Mouse (Mus musculus): ENCODE results near the gene Lurap1l. TPM values are rescaled to one million over a fixed set of nuclear protein-coding genes. Genes with fewer than 3 reads are reported as not detected.

Lurap1l gene
- polyA plus RNA-seq, 1 experiment from 2014 or later = 2.4 TPM

- 0 out of 2 replicates have a peak, but pooled peaks cover 4% of the 10 kb centered on the region for H3K4me1 ChIP-seq
- ATAC-seq (ENCODE audit: extremely low read depth, insufficient number of reproducible peaks, low FRiP score, low TSS enrichment) = no peak
- H3K9me3 ChIP-seq = no peaks in the 10 kb centered on the region
- H3K27ac ChIP-seq (replicated peaks) = no peak overlapping the region
- H3K4me2 ChIP-seq = no peak overlapping the region
- no peak overlapping the region for H3K4me3 ChIP-seq
- H3K27me3 ChIP-seq (replicated peaks) = no peaks in the 10 kb centered on the region
- H3K9ac ChIP-seq = no peak overlapping the region
- H3K36me3 ChIP-seq = no peaks in the 10 kb centered on the region
- WGBS = 65% methylated on average over 3 of the region's 3 CpGs
These were observed 8.2 kb downstream of the Lurap1l start for GRCm38 (mm10) chr4:80918526-80919129.

GRCm38 (mm10) chr4:80919217-80919867 lies 8.9 kb downstream of the Lurap1l start:
- Histone ChIP-seq H3K4me1 (0 out of 2 replicates have a peak, but pooled peaks cover 4% of the 10 kb centered on the region), H3K36me3 (no peaks in the 10 kb centered on the region), H3K27me3 (replicated peaks) (no peaks in the 10 kb centered on the region), H3K4me2 (no peak overlapping the region), H3K9ac (no peak overlapping the region), H3K4me3 (no peak overlapping the region), H3K9me3 (no peaks in the 10 kb centered on the region), H3K27ac (replicated peaks) (no peak overlapping the region)
- no peak for ATAC-seq (ENCODE audit: extremely low read depth, insufficient number of reproducible peaks, low FRiP score, low TSS enrichment)
- whole genome bisulfite sequencing = 73% methylated on average over 1 of the region's 1 CpGs

- no peaks in the 10 kb centered on the region for H3K27me3 ChIP-seq (replicated peaks)
- no peak overlapping the region for H3K9ac ChIP-seq
- H3K4me1 ChIP-seq = 0 out of 2 replicates have a peak, but pooled peaks cover 4% of the 10 kb centered on the region
- H3K4me3 ChIP-seq = no peak overlapping the region
- no peak for ATAC-seq (ENCODE audit: extremely low read depth, insufficient number of reproducible peaks, low FRiP score, low TSS enrichment)
- no peaks in the 10 kb centered on the region for H3K9me3 ChIP-seq
- H3K4me2 ChIP-seq = no peak overlapping the region
- WGBS = 56% methylated on average over 4 of the region's 4 CpGs
- no peak overlapping the region for H3K27ac ChIP-seq (replicated peaks)
- H3K36me3 ChIP-seq = no peaks in the 10 kb centered on the region
These were observed 11.4 kb downstream of the Lurap1l start for GRCm38 (mm10) chr4:80921646-80922489.

GRCm38 (mm10) chr4:80922654-80923053 lies 12.2 kb downstream of the Lurap1l start:
- no peak for ATAC-seq (ENCODE audit: extremely low read depth, insufficient number of reproducible peaks, low FRiP score, low TSS enrichment)

GRCm38 (mm10) chr4:80924815-80925214 lies 14.4 kb downstream of the Lurap1l start:
- no peaks in the 10 kb centered on the region for H3K36me3 ChIP-seq
- H3K4me1 ChIP-seq = 0 out of 2 replicates have a peak, but pooled peaks cover 4% of the 10 kb centered on the region
- H3K4me2 ChIP-seq = no peak overlapping the region
- H3K4me3 ChIP-seq = no peak overlapping the region
- H3K27ac ChIP-seq (replicated peaks) = no peak overlapping the region
- WGBS = 65% methylated on average over 4 of the region's 4 CpGs
- no peak overlapping the region for H3K9ac ChIP-seq
- ATAC-seq (ENCODE audit: extremely low read depth, insufficient number of reproducible peaks, low FRiP score, low TSS enrichment) = no peak
- H3K27me3 ChIP-seq (replicated peaks) = no peaks in the 10 kb centered on the region
- H3K9me3 ChIP-seq = no peaks in the 10 kb centered on the region

More at GRCm38 (mm10) chr4:80922654-80923053, 12.2 kb downstream of the Lurap1l start:
- H3K4me1 ChIP-seq = 0 out of 2 replicates have a peak, but pooled peaks cover 4% of the 10 kb centered on the region
- WGBS = 71% methylated on average over 2 of the region's 2 CpGs
- no peak overlapping the region for H3K4me3 ChIP-seq
- no peak overlapping the region for H3K27ac ChIP-seq (replicated peaks)
- H3K27me3 ChIP-seq (replicated peaks) = no peaks in the 10 kb centered on the region
- H3K4me2 ChIP-seq = no peak overlapping the region
- H3K36me3 ChIP-seq = no peaks in the 10 kb centered on the region
- no peak overlapping the region for H3K9ac ChIP-seq
- H3K9me3 ChIP-seq = no peaks in the 10 kb centered on the region

DNA sequence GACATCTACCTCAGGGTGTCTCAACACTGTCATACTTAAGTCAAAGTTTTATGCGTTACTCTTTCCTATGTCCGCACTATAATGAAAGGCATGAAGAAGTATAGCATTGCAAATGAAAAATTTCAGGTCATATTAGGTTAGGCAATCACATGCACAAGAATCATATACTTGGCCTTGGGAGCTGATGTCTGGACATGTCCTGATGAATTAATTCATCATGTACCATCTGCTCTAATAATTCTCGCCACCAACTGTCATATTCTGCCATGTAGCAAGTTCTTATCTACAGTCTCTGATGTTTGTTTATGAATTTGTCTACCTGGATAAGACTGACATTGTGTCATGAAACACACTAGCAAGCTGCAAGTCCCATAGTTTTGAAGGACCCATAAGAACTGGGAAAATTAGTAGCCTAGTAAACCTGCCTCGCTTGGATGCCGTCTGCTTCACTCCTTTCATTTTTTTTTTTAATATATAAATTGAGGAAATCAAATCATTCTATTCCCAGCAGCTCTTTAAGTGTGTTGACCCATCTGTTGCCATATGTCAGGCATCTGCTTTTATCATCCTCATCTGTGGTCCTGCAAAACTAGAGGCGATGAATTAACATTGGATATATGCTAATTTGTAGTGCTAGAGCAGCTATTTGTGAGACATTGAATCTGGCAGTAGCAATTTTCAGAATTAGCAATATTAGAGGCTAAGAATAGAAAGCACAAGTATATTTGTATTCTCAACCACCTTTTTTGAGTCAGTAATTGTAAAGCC lies 15.5 kb downstream of the Lurap1l start:
- ATAC-seq (ENCODE audit: extremely low read depth, insufficient number of reproducible peaks, low FRiP score, low TSS enrichment) = no peak
- Histone ChIP-seq H3K4me2 (no peak overlapping the region), H3K4me1 (0 out of 2 replicates have a peak, but pooled peaks cover 4% of the 10 kb centered on the region), H3K9me3 (no peaks in the 10 kb centered on the region), H3K4me3 (no peak overlapping the region), H3K9ac (no peak overlapping the region), H3K27ac (replicated peaks) (no peak overlapping the region), H3K27me3 (replicated peaks) (no peaks in the 10 kb centered on the region), H3K36me3 (no peaks in the 10 kb centered on the region)
- WGBS = 83% methylated on average over 6 of the region's 6 CpGs

DNA sequence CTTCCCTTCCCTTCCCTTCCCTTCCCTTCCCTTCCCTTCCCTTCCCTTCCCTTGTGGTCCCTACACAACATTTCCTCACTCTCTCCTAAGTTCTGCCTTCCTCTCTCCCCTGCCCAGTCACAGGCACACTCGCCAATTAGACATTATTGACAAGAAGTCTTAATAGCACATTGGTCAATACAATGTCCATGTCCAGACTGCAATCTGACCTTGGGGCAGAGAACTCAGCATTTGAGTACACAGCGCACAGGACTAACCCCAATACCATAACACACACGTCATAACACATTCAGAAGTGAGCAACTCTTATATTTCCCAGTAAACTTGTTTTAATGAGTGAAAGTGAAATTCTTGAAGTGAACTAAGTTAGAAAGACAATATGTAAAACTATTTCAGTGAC lies 24.3 kb downstream of the Lurap1l start:
- Histone ChIP-seq H3K4me3 (no peak overlapping the region), H3K27ac (replicated peaks) (no peak overlapping the region), H3K9ac (no peak overlapping the region), H3K4me1 (no peaks in the 10 kb centered on the region), H3K4me2 (no peak overlapping the region), H3K27me3 (replicated peaks) (no peaks in the 10 kb centered on the region), H3K9me3 (no peaks in the 10 kb centered on the region), H3K36me3 (no peaks in the 10 kb centered on the region)
- no peak for ATAC-seq (ENCODE audit: extremely low read depth, insufficient number of reproducible peaks, low FRiP score, low TSS enrichment)
- 77% methylated on average over 3 of the region's 3 CpGs for WGBS

DNA sequence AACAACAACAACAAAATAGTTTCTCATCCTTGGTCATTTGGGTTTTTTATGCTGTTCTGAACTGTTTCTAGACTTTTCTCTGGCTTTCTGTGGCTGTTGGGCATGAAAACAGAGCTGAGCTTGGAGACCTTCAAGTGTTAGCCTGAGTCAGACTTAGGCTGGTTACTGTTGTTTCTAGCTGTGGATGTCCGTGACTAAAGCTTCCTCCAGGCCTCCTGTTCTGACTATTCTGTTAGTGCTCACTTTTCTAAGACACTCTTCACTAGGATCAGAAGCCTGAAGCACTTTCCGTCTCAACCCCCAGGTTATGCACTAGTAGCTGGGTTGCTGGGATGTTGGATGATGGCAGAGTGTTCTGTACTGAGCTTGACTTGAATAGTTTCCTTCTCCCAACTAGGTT lies 28.7 kb downstream of the Lurap1l start:
- Histone ChIP-seq H3K9me3 (no peaks in the 10 kb centered on the region), H3K4me1 (no peaks in the 10 kb centered on the region), H3K4me3 (no peak overlapping the region), H3K27me3 (replicated peaks) (no peaks in the 10 kb centered on the region), H3K9ac (no peak overlapping the region), H3K4me2 (no peak overlapping the region), H3K27ac (replicated peaks) (no peak overlapping the region), H3K36me3 (no peaks in the 10 kb centered on the region)
- WGBS = 69% methylated on average over 2 of the region's 2 CpGs
- no peak for ATAC-seq (ENCODE audit: extremely low read depth, insufficient number of reproducible peaks, low FRiP score, low TSS enrichment)

DNA sequence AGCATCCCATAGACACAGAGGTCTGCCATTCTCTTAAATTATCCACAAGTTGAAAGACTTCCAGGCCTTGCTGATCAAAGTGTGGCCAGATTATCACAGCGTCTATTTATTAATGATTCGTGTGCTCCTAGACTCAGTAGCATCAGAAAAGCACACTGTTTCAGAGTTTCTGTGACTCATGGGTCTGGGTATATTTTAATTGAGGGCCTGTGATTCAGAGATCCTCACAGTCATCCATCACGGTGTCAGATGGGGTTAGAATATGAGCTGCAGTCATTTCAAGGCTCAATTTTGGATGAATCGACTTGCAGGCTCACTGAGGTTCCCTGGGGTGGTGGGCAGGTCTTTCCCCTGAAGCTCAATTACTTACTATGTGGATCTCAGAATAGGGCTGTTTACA lies 30.5 kb downstream of the Lurap1l start:
- no peak for ATAC-seq (ENCODE audit: extremely low read depth, insufficient number of reproducible peaks, low FRiP score, low TSS enrichment)
- no peaks in the 10 kb centered on the region for H3K27me3 ChIP-seq (replicated peaks)
- no peak overlapping the region for H3K9ac ChIP-seq
- no peak overlapping the region for H3K4me2 ChIP-seq
- 74% methylated on average over 4 of the region's 4 CpGs for WGBS
- no peaks in the 10 kb centered on the region for H3K9me3 ChIP-seq
- H3K4me3 ChIP-seq = no peak overlapping the region
- H3K4me1 ChIP-seq = no peaks in the 10 kb centered on the region
- no peaks in the 10 kb centered on the region for H3K36me3 ChIP-seq
- no peak overlapping the region for H3K27ac ChIP-seq (replicated peaks)

GRCm38 (mm10) chr4:80941978-80942377 lies 31.5 kb downstream of the Lurap1l start:
- no peaks in the 10 kb centered on the region for H3K27me3 ChIP-seq (replicated peaks)
- H3K36me3 ChIP-seq = no peaks in the 10 kb centered on the region
- H3K4me3 ChIP-seq = no peak overlapping the region
- H3K9ac ChIP-seq = no peak overlapping the region
- no peak overlapping the region for H3K27ac ChIP-seq (replicated peaks)
- H3K9me3 ChIP-seq = no peaks in the 10 kb centered on the region
- no peak for ATAC-seq (ENCODE audit: extremely low read depth, insufficient number of reproducible peaks, low FRiP score, low TSS enrichment)
- H3K4me2 ChIP-seq = no peak overlapping the region
- no peaks in the 10 kb centered on the region for H3K4me1 ChIP-seq
- 74% methylated on average over 3 of the region's 3 CpGs for WGBS

DNA sequence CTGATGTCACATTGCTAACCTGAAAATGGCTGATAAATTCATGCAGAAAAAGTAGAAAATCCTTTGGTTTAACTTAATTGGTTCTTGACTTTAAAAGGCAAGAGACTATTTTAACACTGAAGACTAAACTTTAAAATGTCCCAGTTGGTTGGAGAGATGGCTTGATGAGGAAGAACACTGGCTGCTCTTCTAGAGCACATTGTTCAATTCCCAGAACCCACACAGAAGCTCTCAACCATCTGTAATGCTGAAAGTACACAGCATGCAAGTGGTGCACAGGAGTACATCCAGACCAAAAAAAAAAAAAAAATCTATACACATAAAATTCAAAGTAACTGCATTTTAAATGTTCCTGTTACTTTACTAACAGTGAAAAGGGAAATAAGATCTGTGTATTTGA lies 34.2 kb downstream of the Lurap1l start:
- ATAC-seq (ENCODE audit: extremely low read depth, insufficient number of reproducible peaks, low FRiP score, low TSS enrichment) = no peak
- no peak overlapping the region for H3K4me3 ChIP-seq
- H3K36me3 ChIP-seq = no peaks in the 10 kb centered on the region

More for the DNA sequence above, 34.2 kb downstream of the Lurap1l start:
- Histone ChIP-seq H3K9ac (no peak overlapping the region), H3K9me3 (no peaks in the 10 kb centered on the region), H3K4me1 (no peaks in the 10 kb centered on the region), H3K27me3 (replicated peaks) (no peaks in the 10 kb centered on the region), H3K27ac (replicated peaks) (no peak overlapping the region), H3K4me2 (no peak overlapping the region)
